Mouse (Mus musculus): ENCODE results near the gene Nudt16l1.

The Nudt16l1 gene

GRCm38 (mm10) chr16:4938461-4938860 lies at the start of gene Nudt16l1:
Nudt16l1 (plus strand) TSS chr16:4938761.
- DNase-seq = no peak

DNA sequence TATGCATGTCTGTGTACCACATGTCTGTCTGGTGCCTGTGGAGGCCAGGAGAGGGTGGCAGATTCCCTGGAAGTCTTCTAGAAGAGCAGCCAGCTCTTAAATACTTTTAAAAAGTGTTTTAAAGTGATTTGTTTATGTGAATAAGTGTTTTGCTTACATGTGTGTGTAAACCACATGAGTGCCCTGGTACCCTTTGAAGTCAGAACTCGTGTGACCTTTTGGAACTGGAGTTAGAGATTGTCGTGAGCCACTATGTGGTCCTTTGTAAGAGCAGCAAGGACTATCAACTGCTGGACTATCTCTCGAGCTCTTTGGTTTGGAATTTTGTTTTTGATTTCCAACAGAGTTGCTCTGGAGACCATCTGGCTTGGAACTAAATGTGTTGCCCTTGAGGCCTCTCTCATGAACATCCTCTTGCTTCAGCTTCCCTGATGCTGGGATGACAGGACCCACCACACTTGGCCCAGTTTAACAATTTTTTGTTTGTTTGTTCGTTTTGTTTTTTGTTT lies 48.3 kb upstream of the Nudt16l1 start:
- DNase-seq = no peak

- no peak for DNase-seq
These were observed 46.4 kb upstream of the Nudt16l1 start for GRCm38 (mm10) chr16:4892171-4892570.

DNA sequence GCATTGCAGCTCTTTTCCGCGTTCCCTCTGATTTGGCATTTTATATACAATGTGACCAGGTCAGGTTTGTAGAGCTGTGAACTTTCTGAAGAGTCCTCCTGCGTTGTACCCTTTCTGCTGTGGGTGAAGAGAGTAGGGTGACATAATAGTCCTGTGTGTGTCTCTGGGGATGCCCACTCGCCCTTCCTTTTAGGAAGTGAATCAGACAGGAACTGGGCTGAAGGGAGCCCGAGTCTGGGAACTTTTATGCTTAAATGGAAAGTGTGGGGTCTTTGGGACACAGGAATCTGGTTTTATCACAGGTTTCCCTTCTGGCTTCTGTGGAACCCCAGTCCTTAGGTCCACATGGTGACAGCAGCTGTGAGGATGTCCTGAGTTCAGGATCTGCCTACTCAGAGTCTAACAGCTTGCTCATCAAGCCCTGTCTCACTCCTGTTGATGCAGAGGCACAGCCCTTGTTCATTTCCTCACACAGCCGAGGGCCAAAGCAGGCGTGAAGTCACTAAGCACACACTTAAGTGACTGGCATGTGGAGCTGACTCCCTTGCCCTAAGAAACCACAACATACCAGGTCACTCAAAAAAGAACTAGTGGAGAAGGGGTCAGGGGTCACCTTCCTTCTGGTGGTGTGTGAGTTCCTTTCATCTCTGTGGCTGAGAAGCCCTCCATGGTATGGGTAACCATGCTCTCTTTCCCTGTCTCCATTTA lies 44.2 kb upstream of the Nudt16l1 start:
- no peak for DNase-seq

DNA sequence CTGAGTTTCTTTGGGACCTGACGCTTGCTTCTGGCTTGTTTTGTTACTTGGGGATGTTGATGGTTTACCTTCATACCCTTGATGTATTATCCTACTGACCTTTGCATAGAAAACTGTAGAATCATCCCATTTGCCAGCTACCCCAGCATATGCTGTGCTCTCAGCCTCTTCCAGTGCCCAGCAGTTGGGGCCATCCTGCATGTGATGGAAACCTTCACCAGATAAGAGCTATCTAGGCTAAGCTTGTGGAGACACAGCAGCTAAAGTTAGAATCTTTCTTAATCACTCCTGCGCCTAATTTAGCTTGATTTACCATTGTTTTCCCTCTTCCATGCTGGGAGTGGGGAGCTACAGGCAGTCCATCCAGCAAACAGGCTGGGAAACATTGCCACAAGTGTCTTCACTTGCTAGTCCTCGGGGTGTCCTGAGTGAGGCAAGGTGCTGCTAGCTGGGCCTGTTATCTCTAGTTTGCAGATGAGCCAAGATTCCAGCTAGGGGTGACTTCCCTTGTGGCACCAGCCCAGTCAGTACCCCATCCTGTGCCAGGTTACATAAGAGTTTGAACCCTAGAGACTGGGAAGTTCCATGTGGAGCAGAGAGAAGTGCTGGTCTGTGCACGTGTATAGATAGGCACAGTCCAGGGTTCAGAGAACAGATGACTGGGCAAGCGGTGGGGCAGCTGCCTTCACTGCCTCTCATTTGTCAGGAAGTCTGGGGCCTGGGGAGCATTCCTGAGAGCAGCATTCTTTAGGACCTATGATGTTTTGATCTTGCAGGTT lies 42.1 kb upstream of the Nudt16l1 start:
- no peak for DNase-seq

DNA sequence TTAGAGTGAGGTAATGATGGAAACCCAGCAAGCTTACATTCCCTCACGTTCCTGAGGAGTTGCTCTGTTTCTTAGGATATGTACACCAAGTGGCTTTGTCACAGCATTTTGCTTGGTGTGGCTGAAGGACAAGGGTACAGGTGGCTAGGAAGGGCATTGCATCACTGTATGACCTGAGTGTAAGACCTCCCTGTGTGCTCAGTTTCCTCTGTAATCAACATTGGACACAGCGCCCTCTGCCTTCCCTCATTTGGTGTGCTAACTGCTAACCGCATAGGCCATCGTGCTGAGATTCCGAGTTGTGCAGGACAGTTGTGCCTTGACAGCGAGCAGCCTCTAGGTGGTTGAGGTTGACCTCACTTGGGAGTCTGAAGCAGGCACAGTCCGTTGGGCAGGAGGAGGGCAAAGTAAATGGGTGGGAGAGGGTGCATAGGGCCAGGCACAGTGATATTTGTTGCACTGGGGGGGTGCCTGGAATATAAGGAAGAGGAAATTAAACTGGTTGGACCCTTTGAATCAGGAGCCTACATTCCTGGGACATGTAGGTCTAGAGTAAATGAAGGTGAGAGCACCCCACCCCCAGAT lies 41.3 kb upstream of the Nudt16l1 start:
- no peak for DNase-seq

DNA sequence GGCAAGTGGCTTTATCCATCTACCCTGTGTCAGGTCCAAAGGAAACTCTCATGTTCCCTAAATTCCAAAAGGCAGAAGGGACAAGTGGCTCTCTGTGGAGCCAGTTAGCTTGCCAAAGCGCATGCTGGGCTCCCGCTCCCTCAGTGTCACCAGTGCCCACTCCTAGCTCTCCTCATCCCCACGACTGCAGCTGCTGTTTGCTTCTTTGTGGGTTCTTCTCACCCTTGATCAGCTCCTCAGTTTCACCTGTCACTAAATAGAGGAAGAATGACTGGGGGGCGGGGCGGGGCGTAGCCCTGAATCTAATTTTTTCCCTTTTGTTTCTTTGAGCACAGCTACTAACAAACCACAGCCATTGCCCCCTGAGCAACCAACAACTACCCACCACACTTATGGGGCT lies 39.7 kb upstream of the Nudt16l1 start:
- DNase-seq = no peak

DNA sequence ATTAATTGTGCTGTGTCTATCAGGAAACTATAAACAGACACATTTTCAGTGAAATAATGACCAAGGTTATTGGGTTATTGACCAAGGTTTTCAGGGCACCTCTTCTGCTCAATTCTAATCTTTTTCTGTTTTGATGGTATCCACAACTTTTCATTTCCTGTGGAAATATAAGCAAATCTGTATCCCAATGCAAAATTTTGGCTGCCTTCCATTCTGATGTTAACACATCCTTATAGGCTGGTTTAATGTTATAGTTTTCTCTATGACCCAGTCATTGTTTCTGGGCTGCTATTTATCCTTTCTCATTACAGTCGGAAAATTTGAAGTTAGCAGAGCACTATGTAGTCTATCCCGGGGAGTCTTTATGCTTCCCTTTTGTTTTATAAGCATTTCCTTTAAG lies 38.9 kb upstream of the Nudt16l1 start:
- no peak for DNase-seq

DNA sequence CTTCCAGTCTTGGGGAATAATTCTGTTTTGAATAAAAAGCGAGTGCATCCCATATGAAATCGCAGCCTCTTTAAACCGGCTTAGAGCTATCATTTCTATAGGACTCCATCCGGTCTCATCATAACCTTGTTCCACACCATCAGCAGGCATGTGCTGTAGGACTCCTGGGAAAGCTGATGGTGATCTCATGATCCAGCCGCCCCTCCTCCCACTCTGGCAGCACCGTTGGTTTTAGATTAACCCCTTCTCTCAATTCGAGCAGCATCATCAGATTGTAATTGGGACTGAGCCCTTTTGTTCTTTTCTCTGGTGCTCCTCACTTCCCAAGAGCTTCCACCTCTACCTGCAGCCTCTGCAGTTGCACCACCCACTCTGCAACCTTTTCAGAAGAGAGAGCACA lies 37.4 kb upstream of the Nudt16l1 start:
- no peak for DNase-seq

DNA sequence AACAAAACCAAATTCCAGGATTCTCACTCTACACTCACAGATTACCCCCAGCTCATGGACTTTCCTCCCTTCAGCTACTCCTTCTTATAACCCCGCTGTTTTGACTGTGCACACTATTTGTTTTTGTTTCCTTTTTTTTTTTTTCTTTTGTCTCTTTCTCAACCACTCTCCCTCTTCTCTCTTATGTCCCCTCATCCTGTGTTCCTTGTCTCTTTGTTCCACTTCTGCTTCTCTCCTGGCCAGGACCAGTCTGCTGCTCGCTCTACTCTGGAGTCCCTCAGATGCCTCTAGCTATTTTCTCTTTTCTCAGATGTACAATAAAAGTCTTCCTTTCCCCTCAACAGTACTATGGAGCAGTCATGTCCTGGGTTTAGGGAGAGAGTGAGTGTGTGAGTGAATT lies 36.2 kb upstream of the Nudt16l1 start:
- DNase-seq = no peak

DNA sequence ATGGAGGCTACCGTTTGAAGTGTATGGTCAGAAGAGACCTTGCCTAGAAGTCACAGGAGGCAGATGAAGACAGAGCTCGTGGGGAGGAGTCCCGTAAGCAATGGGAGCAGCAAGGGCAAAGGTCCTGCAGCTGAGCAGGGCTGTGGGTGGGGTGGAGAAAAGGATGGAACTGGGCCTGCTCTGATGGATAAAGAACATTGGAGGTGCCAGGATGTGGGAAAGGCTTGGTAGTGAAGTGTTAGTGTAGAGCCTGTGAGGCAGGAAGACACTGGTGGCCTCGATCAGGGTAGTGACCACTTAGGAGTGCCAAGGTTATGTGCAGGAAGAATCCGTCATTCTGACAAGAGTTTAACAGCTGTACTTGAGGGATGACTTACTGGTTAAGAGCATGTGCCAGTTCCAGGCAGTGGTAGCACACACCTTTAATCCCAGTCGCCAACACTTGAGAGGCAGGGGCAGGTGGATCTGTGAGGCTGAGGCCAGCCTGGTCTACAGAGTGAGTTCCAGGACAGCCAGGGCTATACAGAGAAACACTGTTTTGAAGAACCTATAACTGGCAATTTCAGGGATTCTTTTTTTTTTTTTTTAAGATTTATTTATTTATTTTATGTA lies 35.0 kb upstream of the Nudt16l1 start:
- no peak for DNase-seq

GRCm38 (mm10) chr16:4904878-4905277 lies 33.7 kb upstream of the Nudt16l1 start:
- DNase-seq = no peak

- DNase-seq = no peak
These were observed 33.0 kb upstream of the Nudt16l1 start for GRCm38 (mm10) chr16:4905591-4905990.

DNA sequence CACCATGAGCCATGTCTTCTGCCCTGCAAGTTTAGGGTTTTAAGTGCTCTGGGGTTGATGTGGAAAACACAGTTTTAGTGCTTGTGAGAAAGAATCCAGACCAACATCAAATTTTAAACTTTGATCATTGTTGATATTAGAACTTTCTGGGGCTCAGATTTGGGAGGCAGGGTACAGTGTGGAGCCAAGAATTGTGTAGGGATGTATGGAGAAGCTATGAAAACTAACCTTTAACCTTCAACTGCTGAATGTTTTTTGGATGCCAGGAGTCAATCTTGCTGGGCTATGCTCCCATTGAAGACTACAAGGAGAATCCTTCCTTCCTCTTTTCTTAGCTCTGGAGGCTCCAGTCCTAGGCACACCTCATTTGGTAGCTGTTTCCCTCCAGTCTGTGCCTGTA lies 32.0 kb upstream of the Nudt16l1 start:
- no peak for DNase-seq

- no peak for DNase-seq
These were observed 31.2 kb upstream of the Nudt16l1 start for GRCm38 (mm10) chr16:4907386-4907785.

GRCm38 (mm10) chr16:4907972-4908371 lies 30.6 kb upstream of the Nudt16l1 start:
- DNase-seq = no peak

DNA sequence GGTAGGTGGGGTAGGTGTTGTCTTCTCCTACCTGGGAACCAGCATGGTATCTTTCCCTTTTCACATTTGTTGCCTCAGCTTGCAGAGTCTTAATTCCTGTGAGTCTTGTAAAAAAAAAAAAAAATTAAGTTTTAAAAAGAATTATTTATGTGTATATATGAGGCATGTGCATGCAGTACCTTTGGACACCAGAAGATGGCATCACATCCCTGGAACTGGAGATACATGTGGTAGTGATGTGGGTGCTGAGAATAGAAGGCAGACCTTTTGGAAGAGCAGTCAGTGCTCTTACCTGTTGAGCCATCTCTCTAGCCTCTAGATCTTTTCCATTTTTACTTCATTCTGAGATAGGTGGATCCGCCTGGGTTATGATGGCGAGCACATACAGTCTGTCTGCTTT lies 28.8 kb upstream of the Nudt16l1 start:
- no peak for DNase-seq

DNA sequence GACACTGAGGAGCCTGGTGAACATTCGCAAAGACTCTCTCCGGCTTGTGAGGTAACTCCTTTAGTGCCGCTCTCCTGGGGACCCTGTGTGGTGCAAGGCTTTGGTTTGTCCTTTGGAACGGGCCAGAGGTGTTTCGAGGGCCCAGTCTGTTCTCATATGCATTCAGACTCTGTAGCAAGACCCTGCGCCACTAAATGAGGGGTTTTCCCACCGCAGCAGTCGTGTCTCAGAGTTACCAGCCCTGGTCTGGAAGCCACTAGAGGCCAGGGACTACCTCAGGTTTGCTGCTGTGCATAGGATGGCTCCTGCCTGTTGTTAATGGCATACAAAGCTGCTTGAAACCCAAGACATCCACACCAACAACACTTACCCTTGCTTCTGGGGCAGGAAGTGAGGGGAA lies 27.8 kb upstream of the Nudt16l1 start:
- DNase-seq = no peak

DNA sequence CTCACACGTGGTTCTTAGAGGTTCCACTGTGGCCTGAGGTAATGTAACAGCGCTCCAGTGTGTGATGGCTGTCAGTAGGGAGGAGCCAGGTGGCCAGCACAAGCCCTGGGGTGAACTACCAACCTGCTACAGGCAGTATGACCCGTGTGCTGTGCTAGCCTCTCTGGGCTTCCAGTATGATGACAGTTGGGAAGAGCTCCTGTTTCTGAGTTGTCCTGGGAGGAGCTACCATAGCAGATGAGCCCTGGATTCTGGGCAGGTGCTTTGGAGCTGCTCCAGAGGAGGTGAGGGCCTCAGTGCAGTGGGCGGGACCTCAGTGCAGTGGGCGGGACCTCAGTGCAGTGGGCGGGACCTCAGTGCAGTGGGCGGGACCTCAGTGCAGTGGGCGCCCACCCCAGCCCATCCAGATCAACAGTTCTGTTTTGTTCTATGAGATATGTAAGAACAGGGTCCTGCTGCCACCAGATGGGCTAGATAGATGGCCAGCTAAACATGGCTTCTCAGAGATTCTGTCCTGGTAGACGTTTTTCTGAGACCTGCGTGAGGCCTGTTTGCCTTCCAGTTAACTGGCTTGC lies 26.4 kb upstream of the Nudt16l1 start:
- DNase-seq = no peak

- no peak for DNase-seq
These were observed 25.4 kb upstream of the Nudt16l1 start for GRCm38 (mm10) chr16:4912907-4913782.

DNA sequence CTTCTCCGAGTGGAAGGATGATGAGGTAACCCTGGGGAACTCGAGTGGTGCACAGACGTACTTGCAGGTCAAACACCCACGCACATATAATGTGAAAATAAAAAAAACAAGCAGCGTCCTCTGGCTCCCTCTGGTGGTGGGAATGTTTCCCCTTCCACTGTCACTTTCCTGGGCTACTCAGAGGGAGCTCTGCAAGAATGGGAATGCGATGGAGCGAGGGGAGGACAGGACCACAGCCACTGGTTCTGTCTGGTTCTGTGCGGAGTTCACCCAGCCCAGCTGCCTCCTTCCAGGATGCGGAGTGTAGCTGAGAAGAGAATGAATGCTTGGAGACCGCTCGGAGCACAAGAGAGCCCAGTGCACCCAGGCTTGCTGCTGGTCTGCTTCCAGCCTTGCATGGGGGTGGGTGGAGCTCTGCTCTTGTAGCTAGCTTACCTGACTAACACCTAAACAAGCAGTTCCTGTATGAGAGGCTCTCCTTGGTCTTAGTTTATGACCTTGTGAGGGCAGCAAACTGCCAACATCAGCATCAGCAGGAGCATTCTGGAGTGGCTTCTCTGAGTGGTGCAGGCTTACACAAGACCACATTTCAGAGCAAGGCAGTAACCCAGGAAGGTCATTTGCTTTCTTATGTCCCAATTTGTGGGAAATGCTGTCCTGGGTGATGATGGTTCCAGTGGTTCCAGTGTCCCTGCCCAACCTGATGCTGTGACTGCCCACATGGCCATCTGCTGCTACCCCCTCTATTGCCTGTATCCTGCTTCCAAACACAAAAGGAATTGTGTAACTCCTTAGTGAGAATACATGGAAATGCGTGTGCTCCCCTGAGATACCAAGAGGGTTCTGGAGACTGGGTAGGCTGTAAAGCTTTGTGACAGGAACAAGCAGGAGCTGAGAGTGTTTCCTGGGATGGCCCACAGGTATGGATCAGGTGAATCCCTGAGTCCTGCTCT lies 24.5 kb upstream of the Nudt16l1 start:
- DNase-seq = peak; percentile 44 to 70
